Mouse (Mus musculus) midbrain, embryonic 10.5 days (tissue): Measurements from ENCODE around the gene Pde4d. TPM values are rescaled to one million over a fixed set of nuclear protein-coding genes. Genes with fewer than 3 reads are reported as not detected.

Source experiments
- DNase-seq: peaks from one replicate; pipeline ENCODE4 v3.0.0-alpha.2; 2017; ENCODE audit warnings: low spot score
- H3K27ac ChIP-seq: fragments of 300-500 bp; sonication (generic); replicated peaks from 2 replicates; pipeline ENCODE4 v1.5.1; 2016; ENCODE audit warnings: mild to moderate bottlenecking
- H3K27me3 ChIP-seq: fragments of 300-500 bp; sonication (generic); 2 replicates; pipeline ENCODE4 v1.6.1; 2016; ENCODE audit warnings: low read depth, mild to moderate bottlenecking; ENCODE audit not compliant: poor library complexity, severe bottlenecking
- H3K36me3 ChIP-seq: fragments of 300-500 bp; sonication (generic); 2 replicates; pipeline ENCODE4 v1.6.1; 2016; ENCODE audit warnings: mild to moderate bottlenecking, moderate library complexity
- H3K4me1 ChIP-seq: fragments of 300-500 bp; sonication (generic); 2 replicates; pipeline ENCODE4 v1.6.1; 2016
- H3K4me3 ChIP-seq: fragments of 300-500 bp; sonication (generic); 2 replicates; pipeline ENCODE4 v1.5.1; 2016; ENCODE audit warnings: mild to moderate bottlenecking, moderate library complexity
- H3K9me3 ChIP-seq: fragments of 300-500 bp; sonication (generic); replicated peaks from 2 replicates; pipeline ENCODE4 v1.6.1; 2016; ENCODE audit warnings: mild to moderate bottlenecking
- WGBS: fragments of 180-500 bp; shearing (Covaris S2); methylation state at CpG from one replicate; pipeline ENCODE4 v1.1.7; 2016; 5-methylcytosine and 5-hydroxymethylcytosine counted together
- polyA plus RNA-seq: library from polyadenylated mRNA; unstranded; fragments of >200 nt; fragmentation: Nextera tagmentation; extraction: Ambion mirVana; gene quantifications from 2 replicates; pipeline ENCODE4 v1.2.1, GENCODE M21; 2016

Pde4d gene
- polyA plus RNA-seq, 1 experiment from 2014 or later, result 10.8 TPM

DNA sequence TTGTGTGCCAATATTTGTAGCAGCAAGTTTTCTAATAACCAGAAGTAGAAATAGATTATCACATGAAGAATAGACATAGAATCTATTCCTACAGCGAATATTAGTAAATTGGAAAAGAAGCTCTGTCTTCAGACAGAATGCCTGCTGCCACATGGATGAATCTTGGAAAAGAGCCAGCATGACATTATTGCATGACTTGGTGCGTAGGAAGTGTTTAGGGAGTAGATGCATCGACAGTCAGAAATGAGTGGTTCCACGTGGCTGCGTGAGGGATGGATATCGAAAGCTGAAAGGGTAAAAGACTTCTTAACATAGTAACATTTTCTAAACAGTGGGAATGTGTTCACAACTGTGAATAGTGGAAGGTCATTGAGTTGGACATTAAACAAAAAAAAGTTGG lies 912.6 kb downstream of the Pde4d start:
- DNase-seq, result no peak
- WGBS, result 93% methylated on average over 6 of the region's 6 CpGs
- H3K9me3 ChIP-seq, result no peaks in the 10 kb centered on the region

GRCm38 (mm10) chr13:109374465-109374864 lies 924.7 kb downstream of the Pde4d start:
- 91% methylated on average over 5 of the region's 5 CpGs for WGBS

More for the DNA sequence above, 912.6 kb downstream of the Pde4d start:
- Histone ChIP-seq H3K27ac (no peak overlapping the region), H3K4me1 (no peaks in the 10 kb centered on the region), H3K4me3 (no peak overlapping the region), H3K36me3 (no peaks in the 10 kb centered on the region), H3K27me3 (no peaks in the 10 kb centered on the region)

DNA sequence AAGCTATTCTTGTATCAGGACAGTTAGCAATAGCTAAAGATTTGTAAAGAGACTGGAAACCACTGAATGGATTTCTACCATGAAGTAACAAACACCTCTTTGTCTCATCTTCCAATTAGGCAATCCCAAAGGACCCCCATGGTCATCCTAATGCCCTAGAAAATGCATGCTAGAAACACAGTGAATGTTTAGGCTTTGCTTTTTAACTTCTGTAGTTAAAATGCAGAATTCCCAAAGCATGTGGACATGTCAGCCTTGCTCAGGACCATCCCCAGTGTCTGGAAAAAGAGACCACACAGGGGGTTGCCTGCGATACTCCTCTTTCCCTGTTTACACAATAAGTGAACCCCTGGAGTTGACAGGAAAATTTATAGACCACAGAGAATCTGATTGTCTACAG lies 926.9 kb downstream of the Pde4d start:
- 79% methylated on average over 1 of the region's 1 CpGs for WGBS
- no peaks in the 10 kb centered on the region for H3K27me3 ChIP-seq
- H3K36me3 ChIP-seq, result no peaks in the 10 kb centered on the region
- no peaks in the 10 kb centered on the region for H3K9me3 ChIP-seq
- H3K4me3 ChIP-seq, result no peak overlapping the region
- no peak overlapping the region for H3K27ac ChIP-seq
- H3K4me1 ChIP-seq, result no peaks in the 10 kb centered on the region
- DNase-seq, result no peak

More at GRCm38 (mm10) chr13:109374465-109374864, 924.7 kb downstream of the Pde4d start:
- H3K9me3 ChIP-seq, result no peaks in the 10 kb centered on the region
- H3K36me3 ChIP-seq, result no peaks in the 10 kb centered on the region
- DNase-seq, result no peak
- no peak overlapping the region for H3K27ac ChIP-seq
- no peaks in the 10 kb centered on the region for H3K4me1 ChIP-seq
- H3K4me3 ChIP-seq, result no peak overlapping the region
- H3K27me3 ChIP-seq, result no peaks in the 10 kb centered on the region

DNA sequence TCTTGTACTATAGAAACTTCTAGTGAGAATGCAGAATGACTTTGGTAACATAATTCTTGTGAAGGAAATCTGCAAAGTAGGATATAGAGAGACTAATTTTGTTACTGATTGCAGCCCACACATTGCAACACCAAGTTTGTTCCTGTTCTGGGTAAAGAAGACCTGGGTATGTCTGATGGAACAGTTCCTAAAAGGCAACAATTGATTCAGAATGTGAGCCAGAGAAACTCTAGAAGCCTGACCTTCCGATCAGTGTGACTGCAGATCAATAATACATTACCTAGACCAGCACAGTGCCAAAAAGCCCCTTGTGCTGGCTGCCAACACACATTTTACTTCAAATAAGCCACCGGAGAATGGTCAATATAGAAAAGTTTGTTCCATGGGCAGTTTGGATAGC lies 930.4 kb downstream of the Pde4d start:
- Histone ChIP-seq H3K36me3 (no peaks in the 10 kb centered on the region), H3K4me1 (0 out of 2 replicates have a peak, but pooled peaks cover 3% of the 10 kb centered on the region), H3K27me3 (no peaks in the 10 kb centered on the region), H3K27ac (no peak overlapping the region), H3K9me3 (no peaks in the 10 kb centered on the region), H3K4me3 (no peak overlapping the region)
- WGBS, result 91% methylated on average over 2 of the region's 2 CpGs
- DNase-seq, result no peak

- H3K9me3 ChIP-seq, result no peaks in the 10 kb centered on the region
- H3K4me1 ChIP-seq, result peaks cover 7% of the 10 kb centered on the region; the same call in 1 of the 2 replicates
- H3K36me3 ChIP-seq, result no peaks in the 10 kb centered on the region
- no peak overlapping the region for H3K27ac ChIP-seq
- 88% methylated on average over 8 of the region's 8 CpGs for WGBS
- no peak for DNase-seq
- H3K4me3 ChIP-seq, result no peak overlapping the region
- H3K27me3 ChIP-seq, result no peaks in the 10 kb centered on the region
These were observed 939.0 kb downstream of the Pde4d start for GRCm38 (mm10) chr13:109388626-109389220.

GRCm38 (mm10) chr13:109402396-109402795 lies 952.6 kb downstream of the Pde4d start:
- DNase-seq, result no peak
- Histone ChIP-seq H3K27me3 (no peaks in the 10 kb centered on the region), H3K9me3 (no peaks in the 10 kb centered on the region), H3K36me3 (no peaks in the 10 kb centered on the region), H3K27ac (no peak overlapping the region), H3K4me1 (peaks cover 3% of the 10 kb centered on the region; the same call in 1 of the 2 replicates), H3K4me3 (no peak overlapping the region)
- WGBS, result 87% methylated on average over 4 of the region's 4 CpGs

- Histone ChIP-seq H3K27me3 (no peaks in the 10 kb centered on the region), H3K27ac (no peak overlapping the region), H3K36me3 (no peaks in the 10 kb centered on the region), H3K4me3 (no peak overlapping the region), H3K4me1 (peaks cover 5% of the 10 kb centered on the region; the same call in 1 of the 2 replicates), H3K9me3 (no peaks in the 10 kb centered on the region)
- 58% methylated on average over 2 of the region's 2 CpGs for WGBS
- no peak for DNase-seq
These were observed 953.2 kb downstream of the Pde4d start for GRCm38 (mm10) chr13:109402936-109403335.

DNA sequence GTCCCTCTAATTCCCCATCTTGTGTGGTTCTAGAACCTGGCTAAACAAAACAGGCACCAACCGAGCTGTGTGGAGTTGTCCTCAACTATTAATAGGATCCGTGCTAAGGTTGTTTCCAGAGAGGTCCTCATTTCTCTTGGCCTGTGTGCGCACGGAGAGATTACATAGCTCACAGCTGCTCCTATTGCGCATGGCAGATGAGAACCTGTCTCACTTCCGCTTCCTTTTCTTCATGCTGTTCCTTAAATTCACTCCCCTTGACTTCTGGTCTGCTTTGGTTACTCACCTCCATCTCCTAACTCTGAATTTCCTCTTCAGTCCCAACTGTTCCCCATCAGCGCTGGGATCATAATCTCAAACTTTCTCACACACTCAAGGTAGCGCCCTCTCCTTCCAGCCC lies 956.6 kb downstream of the Pde4d start:
- 92% methylated on average over 8 of the region's 8 CpGs for WGBS
- no peaks in the 10 kb centered on the region for H3K36me3 ChIP-seq
- H3K27ac ChIP-seq, result no peak overlapping the region
- no peak for DNase-seq
- no peaks in the 10 kb centered on the region for H3K9me3 ChIP-seq
- peaks cover 5% of the 10 kb centered on the region; the same call in 1 of the 2 replicates for H3K4me1 ChIP-seq
- no peaks in the 10 kb centered on the region for H3K27me3 ChIP-seq
- H3K4me3 ChIP-seq, result no peak overlapping the region

GRCm38 (mm10) chr13:109407371-109407770 lies 957.6 kb downstream of the Pde4d start:
- H3K36me3 ChIP-seq, result no peaks in the 10 kb centered on the region
- 53% methylated on average over 3 of the region's 3 CpGs for WGBS
- no peak for DNase-seq
- no peaks in the 10 kb centered on the region for H3K9me3 ChIP-seq
- no peak overlapping the region for H3K4me3 ChIP-seq
- no peak overlapping the region for H3K27ac ChIP-seq
- H3K27me3 ChIP-seq, result no peaks in the 10 kb centered on the region
- H3K4me1 ChIP-seq, result peaks cover 5% of the 10 kb centered on the region; the same call in 1 of the 2 replicates

- H3K9me3 ChIP-seq, result no peaks in the 10 kb centered on the region; the same call in 1 of the 2 replicates
- no peak for DNase-seq
- no peaks in the 10 kb centered on the region for H3K27me3 ChIP-seq
- H3K27ac ChIP-seq, result no peak overlapping the region
- WGBS, result 81% methylated on average over 3 of the region's 3 CpGs
- H3K36me3 ChIP-seq, result no peaks in the 10 kb centered on the region
- no peak overlapping the region for H3K4me3 ChIP-seq
- H3K4me1 ChIP-seq, result no peaks in the 10 kb centered on the region
These were observed 970.7 kb downstream of the Pde4d start for GRCm38 (mm10) chr13:109420426-109420825.

DNA sequence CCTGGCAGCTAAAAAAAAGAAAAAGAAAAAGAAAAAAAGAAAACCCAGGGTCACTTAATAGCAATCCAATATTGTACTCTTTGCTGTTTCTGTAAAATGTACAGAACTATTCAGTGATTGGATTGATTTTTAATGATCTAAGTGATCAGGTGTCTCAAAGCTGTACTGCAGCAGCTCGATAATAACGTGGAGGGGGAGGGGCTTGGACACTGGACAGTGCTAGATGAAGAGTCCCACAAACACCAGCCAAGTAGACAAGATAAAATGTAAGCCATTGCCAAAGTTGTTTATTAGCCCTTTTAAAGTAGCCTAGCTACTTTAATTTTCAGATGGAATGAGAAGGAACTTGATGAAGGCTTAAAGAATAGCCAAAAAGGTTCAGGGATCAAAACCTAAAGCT lies 975.2 kb downstream of the Pde4d start:
- H3K27me3 ChIP-seq, result no peaks in the 10 kb centered on the region
- H3K9me3 ChIP-seq, result no peaks in the 10 kb centered on the region; the same call in 1 of the 2 replicates
- no peaks in the 10 kb centered on the region for H3K4me1 ChIP-seq
- H3K27ac ChIP-seq, result no peak overlapping the region
- H3K4me3 ChIP-seq, result no peak overlapping the region
- DNase-seq, result no peak
- H3K36me3 ChIP-seq, result no peaks in the 10 kb centered on the region
- 92% methylated on average over 2 of the region's 2 CpGs for WGBS

DNA sequence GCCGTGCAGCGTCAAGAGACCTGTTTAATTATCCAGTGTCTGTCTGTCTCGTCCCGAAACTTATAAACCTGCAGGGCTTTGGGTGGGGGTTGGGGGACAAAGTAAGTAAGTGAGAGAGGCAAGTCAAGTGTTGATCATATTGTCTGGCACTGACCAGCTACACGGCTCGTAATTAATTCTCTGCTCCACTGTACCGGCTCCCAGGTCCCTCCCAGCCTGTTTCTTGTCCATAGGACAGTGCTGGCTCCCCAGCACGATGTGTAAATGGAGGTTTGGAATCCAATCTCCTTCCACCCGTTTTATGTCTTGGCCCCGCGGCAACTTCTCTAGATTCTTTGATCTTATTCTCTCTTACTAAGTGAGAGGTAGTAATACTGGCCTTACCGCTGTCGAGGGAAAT lies 975.8 kb downstream of the Pde4d start:
- no peaks in the 10 kb centered on the region; the same call in 1 of the 2 replicates for H3K9me3 ChIP-seq

DNA sequence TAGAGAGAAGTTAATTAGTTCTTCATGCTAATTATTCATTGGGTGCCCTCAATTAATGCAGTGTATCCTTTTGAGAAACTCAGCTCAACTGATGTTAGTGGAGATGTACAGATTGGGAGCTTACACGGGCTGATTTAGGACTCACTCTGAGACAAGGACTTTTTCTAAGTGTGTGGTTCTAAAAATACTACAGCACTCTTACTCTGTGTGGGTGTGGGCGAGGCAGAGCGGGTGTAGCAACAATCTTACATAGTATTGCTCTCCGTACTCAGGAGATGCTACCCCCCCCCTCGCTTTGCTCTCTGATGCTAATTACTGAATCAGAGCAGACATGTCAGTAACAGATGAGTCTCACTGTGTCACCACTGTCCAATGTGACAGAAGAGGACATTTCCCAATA lies 976.3 kb downstream of the Pde4d start:
- Histone ChIP-seq H3K4me1 (no peaks in the 10 kb centered on the region), H3K36me3 (no peaks in the 10 kb centered on the region), H3K9me3 (no peaks in the 10 kb centered on the region; the same call in 1 of the 2 replicates), H3K4me3 (no peak overlapping the region), H3K27ac (no peak overlapping the region), H3K27me3 (no peaks in the 10 kb centered on the region)
- no peak for DNase-seq
- WGBS, result 88% methylated on average over 5 of the region's 5 CpGs

More for the DNA sequence above, 975.8 kb downstream of the Pde4d start:
- H3K4me1 ChIP-seq, result no peaks in the 10 kb centered on the region
- 89% methylated on average over 13 of the region's 13 CpGs for WGBS
- no peaks in the 10 kb centered on the region for H3K36me3 ChIP-seq
- DNase-seq, result no peak
- H3K27me3 ChIP-seq, result no peaks in the 10 kb centered on the region
- no peak overlapping the region for H3K27ac ChIP-seq
- no peak overlapping the region for H3K4me3 ChIP-seq
